Mouse (Mus musculus) lung, postnatal 4 days (tissue): ENCODE measurements at regions not wholly inside any gene's neighbourhood (a gene's known extent, or its start where the extent isn't known, plus 50 kb on each side); places are given as distances from the start of the nearest gene placed in this dataset.

ENCODE experiments used
- DNase-seq, 2 experiments: peaks; one replicate each; pipeline ENCODE4 v3.0.0; 2021

DNA sequence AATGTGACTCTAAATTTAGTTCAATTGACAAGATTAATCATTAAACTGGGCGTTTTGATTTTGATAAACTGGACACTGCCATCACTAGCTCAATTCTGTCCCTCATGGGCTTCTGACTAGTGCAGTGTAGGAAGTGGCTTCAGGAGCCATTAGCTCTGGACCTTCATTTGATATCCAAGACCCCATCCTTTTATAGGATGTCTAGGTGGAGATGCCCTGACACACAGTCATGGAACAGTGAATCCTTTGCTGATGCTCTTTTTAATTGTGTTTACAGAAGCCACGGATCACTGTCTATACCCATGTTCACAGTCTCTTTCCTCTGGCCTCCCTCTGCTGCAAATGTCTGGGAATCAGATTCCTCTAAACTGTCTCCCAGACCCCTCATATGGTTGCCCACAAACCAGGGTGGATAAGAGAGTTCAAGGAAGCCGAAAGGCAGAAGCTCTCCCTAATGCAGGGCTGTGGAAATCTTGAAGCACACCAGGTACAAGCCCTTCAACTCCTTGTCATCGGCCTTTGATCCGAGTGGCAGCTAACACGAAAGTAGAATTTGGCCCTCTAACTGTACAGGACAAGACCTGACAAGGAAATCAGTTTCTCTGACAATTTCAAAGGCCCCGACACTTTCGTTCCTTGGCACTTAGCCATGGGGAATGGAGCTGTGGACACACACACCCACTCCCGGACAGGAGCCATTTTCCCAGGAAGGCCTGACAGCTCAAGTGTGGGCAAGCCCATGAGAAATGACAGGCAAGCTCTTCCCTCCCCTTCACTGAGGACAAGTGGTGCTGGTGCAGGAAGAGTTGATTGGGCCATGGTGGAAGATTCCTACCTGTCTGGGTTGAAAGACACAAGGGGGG, 135.2 kb upstream of the Parp11 start:
- DNase-seq: no peak

DNA sequence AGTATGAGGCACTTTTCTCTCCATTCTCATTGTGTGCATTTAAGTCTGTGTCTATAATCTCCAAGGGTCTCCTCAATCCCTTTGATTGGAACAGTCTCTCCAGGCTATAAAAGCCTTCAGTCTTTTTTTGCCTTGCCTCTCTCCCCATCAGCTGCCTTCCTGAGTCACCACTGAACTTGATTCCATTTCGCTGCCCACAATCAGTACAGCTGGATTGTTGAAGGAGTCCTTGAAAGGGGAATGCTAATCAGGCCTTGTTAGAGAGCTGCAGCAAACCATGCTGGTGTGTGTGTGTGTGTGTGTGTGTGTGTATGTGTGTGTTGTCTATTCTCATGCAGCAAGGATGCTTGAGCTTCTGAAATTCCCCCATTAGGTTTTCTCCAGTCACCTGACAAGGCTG, 129.3 kb upstream of the Parp11 start:
- no peak for DNase-seq

DNA sequence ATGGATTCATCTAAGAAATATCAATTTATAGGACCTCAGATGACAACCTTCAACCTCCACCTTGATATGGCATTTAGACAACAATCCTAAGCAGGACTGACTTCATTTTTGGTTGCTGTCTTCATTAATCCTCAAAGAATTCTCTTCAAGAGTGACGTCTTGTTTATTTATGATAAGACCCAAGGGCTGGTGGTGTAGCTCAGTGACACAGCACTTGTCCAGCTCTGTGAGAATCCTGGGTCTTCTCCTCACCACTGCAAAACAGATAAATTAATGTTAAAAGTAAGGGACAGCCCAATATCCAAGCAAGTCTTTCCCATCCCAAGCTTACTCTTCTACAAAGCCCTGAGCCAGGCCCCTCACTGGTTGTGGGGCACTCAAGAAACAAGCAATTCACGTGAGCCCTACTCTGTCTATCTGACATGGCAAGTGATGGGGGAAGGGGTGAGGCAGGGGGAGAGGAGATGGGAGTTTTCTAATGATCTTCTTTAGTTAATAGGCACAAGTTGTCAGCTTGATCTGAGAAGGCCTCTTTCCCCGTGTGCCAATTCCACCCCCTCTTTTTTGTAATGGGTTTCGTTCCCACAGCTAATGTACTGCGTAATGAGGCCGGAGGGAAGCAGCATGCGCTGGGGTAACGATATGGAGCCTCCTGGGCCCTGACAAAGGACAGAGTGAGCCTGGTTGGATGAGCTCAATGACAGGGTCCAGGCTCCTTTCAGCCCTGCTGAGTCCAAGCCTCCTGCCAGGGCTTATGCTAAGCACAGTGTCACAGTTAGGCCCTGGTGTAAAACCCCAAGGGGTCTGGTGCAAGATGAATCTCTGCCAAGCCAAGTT, 127.7 kb upstream of the Parp11 start:
- DNase-seq: peak in 1 of 2 experiments; percentile 17

DNA sequence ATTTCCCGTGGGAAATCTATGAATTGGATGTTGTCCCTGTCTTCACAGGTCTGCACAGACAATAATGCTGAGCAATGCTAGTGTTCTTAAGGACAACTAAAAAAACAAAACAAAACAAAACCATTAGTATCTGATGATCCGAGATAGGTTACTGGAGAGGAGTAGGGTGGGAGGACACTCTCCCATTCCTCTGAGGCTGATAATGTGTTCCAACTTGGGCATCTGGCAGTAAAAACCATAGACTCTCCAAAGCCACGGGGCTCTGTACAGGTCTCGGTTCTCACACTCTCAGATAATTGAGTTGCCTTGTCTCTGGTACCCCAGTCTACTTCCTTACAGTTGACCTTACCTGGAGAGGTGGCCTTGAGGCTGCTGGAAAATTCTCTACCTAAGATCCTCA, 126.0 kb upstream of the Parp11 start:
- no peak for DNase-seq

GRCm38 (mm10) chr6:127321031-127321430, 125.6 kb upstream of the Parp11 start:
- no peak for DNase-seq

DNA sequence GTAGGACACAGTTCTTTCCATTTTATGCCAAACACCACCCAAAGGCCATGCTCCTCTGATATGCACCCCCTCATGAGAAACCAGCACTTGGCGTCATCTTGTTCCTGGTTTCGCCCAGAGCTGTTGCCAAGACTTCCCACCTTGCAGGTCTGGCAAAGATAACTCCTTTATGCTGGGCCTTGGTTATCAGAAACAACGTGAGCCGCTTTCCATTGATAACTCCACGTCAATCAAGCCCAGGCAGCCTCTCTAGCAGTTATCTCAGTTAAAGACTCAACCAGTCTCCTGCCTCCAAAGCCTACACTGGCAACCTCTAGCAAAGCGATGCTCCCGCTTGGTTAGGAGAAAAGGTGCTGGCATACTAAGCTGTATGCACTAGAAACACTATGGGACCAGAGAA, 124.2 kb upstream of the Parp11 start:
- peak in 1 of 2 experiments; percentile 9 for DNase-seq

DNA sequence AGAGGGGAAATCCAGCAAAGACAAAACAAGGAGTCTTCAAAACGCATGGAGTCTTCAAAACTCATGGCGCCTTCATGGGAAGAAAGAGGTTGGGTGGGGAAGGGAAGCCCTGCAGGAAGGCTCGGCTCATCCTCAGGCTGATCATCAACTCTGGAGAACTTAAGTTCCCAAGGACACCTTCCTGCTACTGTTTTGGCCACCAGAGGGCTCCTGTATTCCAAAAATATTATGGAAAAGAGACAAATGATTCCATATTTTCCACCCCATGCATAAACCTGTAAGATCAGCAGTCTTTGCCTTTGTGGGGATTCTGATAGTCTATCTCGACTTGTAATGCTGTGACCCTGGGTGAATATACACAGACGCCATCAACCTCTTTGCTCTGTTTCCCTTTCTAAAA, 121.7 kb upstream of the Parp11 start:
- DNase-seq: peak; percentile 19 to 69

- no peak for DNase-seq
Observed at GRCm38 (mm10) chr6:127325596-127326332, 120.9 kb upstream of the Parp11 start.

- peak in 1 of 2 experiments; percentile 7 for DNase-seq
Observed at GRCm38 (mm10) chr6:127326333-127326729, 120.3 kb upstream of the Parp11 start.

- peak; percentile 44 to 57 for DNase-seq
Observed at GRCm38 (mm10) chr6:127329191-127330014, 117.2 kb upstream of the Parp11 start.

GRCm38 (mm10) chr6:127330015-127330705, 116.5 kb upstream of the Parp11 start:
- peak; percentile 90 to 96 for DNase-seq

- peak in 1 of 2 experiments; percentile 41 for DNase-seq
Observed at GRCm38 (mm10) chr6:127331091-127331490, 115.5 kb upstream of the Parp11 start.

DNA sequence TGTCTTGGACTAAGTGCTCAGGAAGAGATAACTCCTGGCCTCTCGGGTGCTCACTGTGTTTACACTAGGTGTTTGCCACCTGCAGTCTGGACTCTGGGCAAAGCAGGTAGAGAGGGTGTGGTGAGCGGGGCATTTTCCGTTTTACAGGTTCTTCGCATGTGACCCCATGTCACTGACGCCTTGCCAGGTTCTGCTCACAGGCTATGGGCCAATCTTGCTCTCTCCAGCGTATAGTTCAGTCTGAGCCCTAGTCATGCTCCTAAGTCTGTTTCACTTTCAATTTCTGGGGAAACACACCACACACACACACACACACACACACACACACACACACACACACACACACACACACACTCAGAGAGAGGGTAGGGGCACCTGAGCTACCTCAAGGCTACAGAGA, 112.4 kb upstream of the Parp11 start:
- peak; percentile 52 to 74 for DNase-seq

DNA sequence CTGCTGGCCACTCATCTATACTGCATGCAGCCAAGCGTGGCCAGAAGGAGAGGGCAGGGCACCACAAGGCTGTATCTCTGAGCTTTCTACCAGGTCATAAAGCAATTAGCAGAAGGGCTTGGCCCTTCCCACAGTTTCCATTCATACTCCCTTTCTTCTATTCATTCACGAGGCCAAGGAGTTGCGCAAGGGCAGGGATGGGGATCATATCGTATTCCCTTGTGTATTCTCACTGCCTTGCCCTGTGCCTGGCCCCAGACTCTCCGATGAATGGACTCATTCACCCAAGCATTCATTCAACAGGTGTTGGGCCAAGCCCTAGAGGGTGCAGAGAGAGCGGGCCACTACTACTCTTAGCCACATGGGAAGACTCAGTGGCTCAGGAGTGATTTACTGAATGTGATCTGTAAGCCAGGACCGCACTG, 111.2 kb upstream of the Parp11 start:
- peak in 1 of 2 experiments; percentile 18 for DNase-seq

DNA sequence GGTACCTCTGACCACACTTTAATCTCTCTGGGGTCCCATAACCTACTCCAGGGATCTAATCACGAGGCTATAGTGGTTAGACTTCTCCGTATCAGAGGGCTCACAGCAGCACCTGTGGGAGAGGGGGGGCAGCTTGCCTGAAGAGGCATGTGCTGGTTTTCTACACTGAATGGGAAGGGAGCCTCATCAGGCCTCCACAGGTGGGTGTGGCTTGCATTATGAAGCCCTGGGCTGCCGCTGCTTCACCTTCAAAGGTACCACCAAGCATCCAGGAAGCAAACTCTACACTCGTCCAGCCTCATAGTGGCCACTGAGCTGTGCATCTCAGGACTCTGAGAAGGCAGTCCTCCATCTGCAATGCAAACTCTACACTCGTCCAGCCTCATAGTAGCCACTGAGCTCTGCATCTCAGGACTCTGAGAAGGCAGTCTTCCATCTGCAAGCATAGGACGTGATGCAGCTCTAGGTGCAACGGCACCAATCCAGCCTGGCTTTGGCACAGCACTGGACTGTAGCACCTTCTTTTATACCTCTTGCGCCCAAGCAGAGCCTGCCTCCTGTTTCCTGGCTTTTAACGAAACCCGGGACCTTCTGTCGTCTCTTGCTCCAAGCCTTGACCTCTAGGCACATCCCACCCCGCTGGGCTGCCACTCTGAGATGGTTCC, 110.5 kb upstream of the Parp11 start:
- DNase-seq: no peak

DNA sequence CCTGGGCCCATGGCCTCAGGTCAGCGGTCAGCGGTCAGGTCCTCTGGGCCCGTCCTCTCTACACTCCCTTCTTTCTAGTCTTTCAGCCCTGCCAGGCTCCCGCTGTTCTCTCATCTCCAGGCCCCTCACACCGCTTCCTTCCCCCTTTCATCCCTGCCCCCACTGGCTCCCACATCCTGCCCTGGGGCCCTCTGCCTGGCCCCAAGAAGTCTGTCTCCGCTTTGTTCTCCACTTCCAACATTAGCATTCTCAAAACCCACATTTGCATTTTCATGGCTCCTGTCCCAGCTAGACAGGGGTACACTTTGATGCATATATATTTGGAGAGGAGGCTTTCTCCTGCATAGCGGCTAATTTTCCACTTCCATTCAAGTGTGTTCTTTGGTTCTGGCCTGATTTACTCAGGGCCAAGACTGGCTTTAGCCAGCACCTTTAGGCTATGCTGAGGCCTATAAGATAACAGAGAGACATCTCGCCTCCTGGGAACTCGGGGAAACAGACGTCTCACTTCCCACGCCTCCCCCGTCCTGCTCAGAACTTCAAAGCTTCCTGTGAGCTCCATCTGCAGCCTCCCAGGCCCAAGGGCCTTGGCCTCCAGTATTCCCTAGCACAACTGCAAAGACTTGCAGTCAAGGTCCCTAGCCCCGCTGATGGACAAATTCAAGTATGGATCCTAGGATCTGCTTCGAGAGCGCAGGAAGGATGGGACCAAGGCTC, 109.8 kb upstream of the Parp11 start:
- DNase-seq: peak; percentile 26 to 29

DNA sequence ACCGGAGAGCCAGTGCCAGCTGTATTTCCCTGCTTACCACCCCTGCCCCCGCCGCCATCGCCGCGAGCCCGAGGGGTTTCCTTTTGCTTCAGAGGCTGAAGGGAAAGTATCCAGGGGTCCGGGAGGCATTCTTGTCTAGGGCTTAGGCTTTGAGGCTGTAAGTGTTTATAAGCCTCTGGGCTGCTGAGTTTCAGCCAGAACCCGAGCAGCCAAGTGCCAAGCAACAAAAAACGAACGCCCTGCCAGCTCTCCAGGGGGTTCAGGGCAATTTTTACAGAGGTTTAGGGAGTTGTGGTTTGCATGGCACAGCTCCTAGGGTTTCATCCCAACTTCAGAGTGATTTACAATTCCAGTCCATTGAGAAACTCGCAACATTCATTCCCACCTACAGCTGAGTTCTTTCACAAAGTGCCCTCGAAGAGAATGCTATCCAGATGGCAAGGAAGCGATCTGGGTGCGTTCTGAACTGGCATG, 109.2 kb upstream of the Parp11 start:
- DNase-seq: no peak

- no peak for DNase-seq
Observed at GRCm38 (mm10) chr6:127338412-127338811, 108.2 kb upstream of the Parp11 start.

DNA sequence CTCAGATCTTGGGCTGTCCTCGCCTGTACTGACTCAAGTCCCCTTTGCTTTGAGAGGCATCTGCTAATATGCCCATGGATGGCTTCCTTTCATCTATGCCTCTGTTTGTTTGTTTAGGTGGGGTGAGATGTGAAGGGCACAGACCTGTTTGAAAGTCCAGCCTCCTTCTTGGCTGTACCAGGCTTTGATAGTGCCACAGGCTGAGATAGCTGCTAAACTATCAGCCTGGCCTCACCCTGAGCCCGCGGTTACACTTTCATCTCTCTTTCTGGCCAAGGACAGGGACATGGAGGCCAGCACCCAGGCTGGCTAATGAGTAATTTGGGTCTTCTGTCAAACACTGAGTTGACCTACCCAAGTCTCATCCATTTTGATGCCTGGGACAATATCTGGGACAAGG, 105.0 kb upstream of the Parp11 start:
- DNase-seq: no peak

GRCm38 (mm10) chr6:127348770-127349409, 97.8 kb upstream of the Parp11 start:
- DNase-seq: no peak
